Mouse (Mus musculus): ENCODE data around the gene Kcnk10. TPM values are rescaled to one million over a fixed set of nuclear protein-coding genes. Genes with fewer than 3 reads are reported as not detected.

Gene Kcnk10
- polyA plus RNA-seq, 1 experiment from 2014 or later, result 0.44 TPM

- Histone ChIP-seq H3K27ac (ENCODE audit: low read depth, low read length) (no peak overlapping the region), H3K4me1 (ENCODE audit: control insufficient read depth, insufficient read depth, low read length) (no peaks in the 10 kb centered on the region), H3K36me3 (ENCODE audit: control insufficient read depth, insufficient read depth, low read length) (no peaks in the 10 kb centered on the region), H3K27me3 (ENCODE audit: control insufficient read depth, insufficient read depth, low read length) (peaks cover 55% of the 10 kb centered on the region), H3K4me2 (peak overlapping the region; percentile 96), H3K9me3 (replicated peaks; ENCODE audit: control insufficient read depth, low read length) (no peaks in the 10 kb centered on the region), H3K9ac (ENCODE audit: low read depth, low read length) (peak overlapping the region; percentile 61; the same call in 1 of the 2 replicates), H3K4me3 (ENCODE audit: low read depth, low read length) (peak overlapping the region; percentile 74)
- ATAC-seq (replicated peaks; ENCODE audit: insufficient number of reproducible peaks, low FRiP score, low TSS enrichment), result no peak
- 9% methylated on average over 17 of the region's 17 CpGs for WGBS (ENCODE audit: insufficient replicate concordance)
These were observed 2.8 kb downstream of the Kcnk10 start for GRCm38 (mm10) chr12:98575195-98575887.

GRCm38 (mm10) chr12:98574353-98575194 lies 3.5 kb downstream of the Kcnk10 start:
- Histone ChIP-seq H3K9ac (ENCODE audit: low read depth, low read length) (peak overlapping the region; percentile 61), H3K27ac (ENCODE audit: low read depth, low read length) (no peak overlapping the region), H3K9me3 (replicated peaks; ENCODE audit: control insufficient read depth, low read length) (no peaks in the 10 kb centered on the region), H3K4me3 (ENCODE audit: low read depth, low read length) (peak overlapping the region; percentile 74), H3K27me3 (ENCODE audit: control insufficient read depth, insufficient read depth, low read length) (peaks cover 55% of the 10 kb centered on the region), H3K4me1 (ENCODE audit: control insufficient read depth, insufficient read depth, low read length) (no peaks in the 10 kb centered on the region), H3K4me2 (peak overlapping the region; percentile 96), H3K36me3 (ENCODE audit: control insufficient read depth, insufficient read depth, low read length) (no peaks in the 10 kb centered on the region)
- WGBS (ENCODE audit: insufficient replicate concordance), result under 1% methylated on average over 82 of the region's 84 CpGs
- ATAC-seq (replicated peaks; ENCODE audit: insufficient number of reproducible peaks, low FRiP score, low TSS enrichment), result peak; percentile 64

DNA sequence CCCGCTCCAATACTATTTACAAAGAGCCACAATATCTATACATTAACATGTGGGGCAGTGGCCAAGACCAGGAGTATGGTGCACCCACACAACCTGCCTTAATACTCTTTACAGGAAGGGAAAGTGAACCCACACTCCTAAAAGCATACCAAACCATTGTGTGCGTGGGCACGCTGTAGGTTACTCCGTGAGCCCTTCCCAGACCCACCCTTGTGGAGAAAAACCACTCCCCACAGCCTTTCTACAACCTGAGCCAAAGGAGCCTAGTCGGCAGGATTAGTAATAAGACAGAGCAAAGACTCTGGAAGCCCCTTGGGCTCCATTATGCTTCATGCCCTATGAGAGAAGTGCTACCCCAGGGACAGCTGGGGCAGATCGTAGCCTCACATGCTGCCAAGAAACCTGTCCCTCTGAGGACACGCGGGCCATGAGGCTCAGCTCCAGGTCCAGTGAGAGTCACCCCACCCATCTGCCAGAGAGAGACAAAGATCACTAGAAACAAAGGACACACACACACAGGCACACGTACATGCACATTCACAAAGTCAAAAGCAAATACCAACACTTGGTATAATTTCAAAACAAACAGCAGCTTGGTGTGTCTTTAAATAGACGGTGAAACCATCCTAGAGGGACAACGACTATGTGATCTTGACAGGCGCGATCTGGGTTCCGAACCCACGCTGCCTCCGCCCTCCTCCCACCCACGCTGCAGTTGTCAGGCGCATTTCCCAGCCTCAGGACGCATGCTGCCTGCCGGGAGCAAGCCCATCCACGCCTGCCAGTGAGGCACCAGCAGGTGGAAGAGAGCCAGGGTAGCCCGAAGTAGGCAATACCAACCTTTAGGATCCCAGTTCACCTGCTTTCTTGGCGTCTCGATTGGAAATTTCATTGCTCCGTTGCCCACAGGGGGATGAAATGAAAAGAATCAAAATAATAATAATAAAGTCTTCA lies 4.5 kb downstream of the Kcnk10 start:
- peak overlapping the region; percentile 96 for H3K4me2 ChIP-seq
- H3K4me3 ChIP-seq (ENCODE audit: low read depth, low read length), result peak overlapping the region; percentile 74
- no peak for ATAC-seq (replicated peaks; ENCODE audit: insufficient number of reproducible peaks, low FRiP score, low TSS enrichment)
- no peak overlapping the region for H3K27ac ChIP-seq (ENCODE audit: low read depth, low read length)
- 20% methylated on average over 25 of the region's 25 CpGs for WGBS (ENCODE audit: insufficient replicate concordance)
- peaks cover 54% of the 10 kb centered on the region for H3K27me3 ChIP-seq (ENCODE audit: control insufficient read depth, insufficient read depth, low read length)
- no peak overlapping the region for H3K9ac ChIP-seq (ENCODE audit: low read depth, low read length)
- no peaks in the 10 kb centered on the region for H3K9me3 ChIP-seq (replicated peaks; ENCODE audit: control insufficient read depth, low read length)
- no peaks in the 10 kb centered on the region for H3K36me3 ChIP-seq (ENCODE audit: control insufficient read depth, insufficient read depth, low read length)
- no peaks in the 10 kb centered on the region for H3K4me1 ChIP-seq (ENCODE audit: control insufficient read depth, insufficient read depth, low read length)

GRCm38 (mm10) chr12:98571896-98572680 lies 6.0 kb downstream of the Kcnk10 start:
- no peak overlapping the region for H3K9ac ChIP-seq (ENCODE audit: low read depth, low read length)
- peaks cover 49% of the 10 kb centered on the region for H3K27me3 ChIP-seq (ENCODE audit: control insufficient read depth, insufficient read depth, low read length)
- H3K9me3 ChIP-seq (replicated peaks; ENCODE audit: control insufficient read depth, low read length), result no peaks in the 10 kb centered on the region
- WGBS (ENCODE audit: insufficient replicate concordance), result 46% methylated on average over 8 of the region's 8 CpGs
- no peak overlapping the region for H3K4me3 ChIP-seq (ENCODE audit: low read depth, low read length)
- no peak overlapping the region for H3K27ac ChIP-seq (ENCODE audit: low read depth, low read length)
- ATAC-seq (replicated peaks; ENCODE audit: insufficient number of reproducible peaks, low FRiP score, low TSS enrichment), result no peak
- no peak overlapping the region for H3K4me2 ChIP-seq
- H3K36me3 ChIP-seq (ENCODE audit: control insufficient read depth, insufficient read depth, low read length), result no peaks in the 10 kb centered on the region
- H3K4me1 ChIP-seq (ENCODE audit: control insufficient read depth, insufficient read depth, low read length), result no peaks in the 10 kb centered on the region

DNA sequence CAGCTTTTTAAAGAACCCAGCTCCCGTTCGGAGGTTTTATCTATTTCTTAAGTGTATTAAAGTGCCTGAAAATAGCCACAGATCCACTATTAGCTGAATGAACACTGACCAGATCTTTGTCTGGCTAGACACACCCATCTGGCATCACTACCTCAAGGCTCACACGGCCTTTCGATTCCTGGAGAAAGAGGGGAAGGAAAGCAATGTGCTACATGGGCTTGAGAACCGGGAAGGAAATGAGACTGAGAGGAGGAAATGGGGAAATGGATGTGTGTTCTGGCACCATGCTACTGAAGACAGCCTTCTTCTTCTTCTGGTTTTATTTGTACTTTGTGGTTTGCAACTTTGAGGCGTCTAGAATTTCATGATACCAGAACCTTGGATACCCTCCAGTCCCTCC lies 8.7 kb downstream of the Kcnk10 start:
- Histone ChIP-seq H3K4me2 (no peak overlapping the region), H3K4me1 (ENCODE audit: control insufficient read depth, insufficient read depth, low read length) (no peaks in the 10 kb centered on the region), H3K9ac (ENCODE audit: low read depth, low read length) (no peak overlapping the region), H3K36me3 (ENCODE audit: control insufficient read depth, insufficient read depth, low read length) (no peaks in the 10 kb centered on the region), H3K9me3 (replicated peaks; ENCODE audit: control insufficient read depth, low read length) (no peaks in the 10 kb centered on the region), H3K27ac (ENCODE audit: low read depth, low read length) (no peak overlapping the region), H3K4me3 (ENCODE audit: low read depth, low read length) (no peak overlapping the region), H3K27me3 (ENCODE audit: control insufficient read depth, insufficient read depth, low read length) (peaks cover 22% of the 10 kb centered on the region)
- ATAC-seq (replicated peaks; ENCODE audit: insufficient number of reproducible peaks, low FRiP score, low TSS enrichment), result no peak
- WGBS (ENCODE audit: insufficient replicate concordance), result 59% methylated on average over 6 of the region's 6 CpGs

GRCm38 (mm10) chr12:98567877-98568276 lies 10.2 kb downstream of the Kcnk10 start:
- H3K4me2 ChIP-seq, result no peak overlapping the region
- H3K4me1 ChIP-seq (ENCODE audit: control insufficient read depth, insufficient read depth, low read length), result no peaks in the 10 kb centered on the region
- no peaks in the 10 kb centered on the region for H3K36me3 ChIP-seq (ENCODE audit: control insufficient read depth, insufficient read depth, low read length)
- H3K9ac ChIP-seq (ENCODE audit: low read depth, low read length), result no peak overlapping the region
- ATAC-seq (replicated peaks; ENCODE audit: insufficient number of reproducible peaks, low FRiP score, low TSS enrichment), result no peak
- peaks cover 8% of the 10 kb centered on the region for H3K27me3 ChIP-seq (ENCODE audit: control insufficient read depth, insufficient read depth, low read length)
- no peak overlapping the region for H3K27ac ChIP-seq (ENCODE audit: low read depth, low read length)
- WGBS (ENCODE audit: insufficient replicate concordance), result 80% methylated on average over 6 of the region's 6 CpGs
- no peaks in the 10 kb centered on the region for H3K9me3 ChIP-seq (replicated peaks; ENCODE audit: control insufficient read depth, low read length)
- H3K4me3 ChIP-seq (ENCODE audit: low read depth, low read length), result no peak overlapping the region

- ATAC-seq (replicated peaks; ENCODE audit: insufficient number of reproducible peaks, low FRiP score, low TSS enrichment), result no peak
- H3K36me3 ChIP-seq (ENCODE audit: control insufficient read depth, insufficient read depth, low read length), result no peaks in the 10 kb centered on the region
- 75% methylated on average over 3 of the region's 3 CpGs for WGBS (ENCODE audit: insufficient replicate concordance)
These were observed 13.7 kb downstream of the Kcnk10 start for GRCm38 (mm10) chr12:98564383-98564782.

More at GRCm38 (mm10) chr12:98564383-98564782, 13.7 kb downstream of the Kcnk10 start:
- Histone ChIP-seq H3K9me3 (replicated peaks; ENCODE audit: control insufficient read depth, low read length) (no peaks in the 10 kb centered on the region), H3K9ac (ENCODE audit: low read depth, low read length) (no peak overlapping the region), H3K4me3 (ENCODE audit: low read depth, low read length) (no peak overlapping the region), H3K27ac (ENCODE audit: low read depth, low read length) (no peak overlapping the region), H3K4me2 (no peak overlapping the region), H3K27me3 (ENCODE audit: control insufficient read depth, insufficient read depth, low read length) (no peaks in the 10 kb centered on the region), H3K4me1 (ENCODE audit: control insufficient read depth, insufficient read depth, low read length) (no peaks in the 10 kb centered on the region)

Measured in heart, embryonic 11.5 days (tissue).